Mouse (Mus musculus) G1E (cell line): ENCODE measurements around the gene Jph3.

Source experiments
- CTCF ChIP-seq: IDR thresholded peaks from 2 replicates; pipeline ENCODE4 v1.5.1; 2012; ENCODE audit warnings: low read depth, low read length, inconsistent platforms, mixed read lengths
- GATA1 ChIP-seq: IDR thresholded peaks from 2 replicates; pipeline ENCODE4 v1.6.1; 2012; ENCODE audit warnings: borderline replicate concordance, low read length, inconsistent platforms, mixed read lengths
- GATA2 ChIP-seq: IDR thresholded peaks from 2 replicates; pipeline ENCODE4 v1.6.1; 2012; ENCODE audit warnings: low read depth, low read length, inconsistent platforms, borderline replicate concordance
- POLR2AphosphoS5 ChIP-seq: IDR thresholded peaks from 2 replicates; pipeline ENCODE4 v1.6.1; 2012; ENCODE audit warnings: low read depth, low read length, inconsistent platforms; ENCODE audit not compliant: insufficient replicate concordance
- TAL1 ChIP-seq: conservative IDR thresholded peaks from 2 replicates; pipeline ENCODE4 v1.6.1; 2012; ENCODE audit warnings: low read depth, low read length, inconsistent platforms, mixed read lengths

- TF ChIP-seq CTCF (no peak), GATA1 (no peak), TAL1 (no peak), POLR2AphosphoS5 (no peak), GATA2 (no peak)
Measured at GRCm38 (mm10) chr8:121681457-121681856, 48.0 kb upstream of the Jph3 start.
